Mouse (Mus musculus) CH12.LX (cell line): ENCODE measurements around the gene Sult5a1.

Source experiments
- EP300 ChIP-seq: IDR thresholded peaks from 2 replicates; pipeline ENCODE4 v1.6.1; 2011; ENCODE audit warnings: low read length, improper control_type of control experiment
- MAFK ChIP-seq: IDR thresholded peaks from 2 replicates; pipeline ENCODE4 v1.6.1; 2011; ENCODE audit warnings: low read length, improper control_type of control experiment; ENCODE audit not compliant: insufficient replicate concordance
- MAZ ChIP-seq: IDR thresholded peaks from 2 replicates; pipeline ENCODE4 v1.6.1; 2012; ENCODE audit warnings: low read depth, mild to moderate bottlenecking, inconsistent platforms, low read length, improper control_type of control experiment, moderate library complexity
- POLR2A ChIP-seq: IDR thresholded peaks from 2 replicates; pipeline ENCODE4 v1.6.1; 2011; ENCODE audit warnings: low read depth, mild to moderate bottlenecking, improper control_type of control experiment, low read length

GRCm38 (mm10) chr8:123122670-123123069 lies 35.4 kb downstream of the Sult5a1 start:
- TF ChIP-seq POLR2A (no peak), EP300 (no peak), MAFK (no peak), MAZ (no peak)
